Mouse (Mus musculus) liver, embryonic 14.5 days (tissue): ENCODE results near the gene Gse1. TPM values are rescaled to one million over a fixed set of nuclear protein-coding genes. Genes with fewer than 3 reads are reported as not detected.

Experiments used
- ATAC-seq: fragments of 200-750 bp; cut with Nextera tagmentation; 2 replicates; pipeline ENCODE4 v1.8.0; 2017; ENCODE audit warnings: moderate number of reproducible peaks, mild to moderate bottlenecking, moderate library complexity; ENCODE audit not compliant: insufficient read depth
- DNase-seq, 3 experiments: peaks; one replicate each; pipeline ENCODE4 v3.0.0-alpha.2; 2012 to 2013; ENCODE audit warnings: low read depth in 3 of 3, low spot score in 3 of 3
- H3K27ac ChIP-seq: fragments of 300-500 bp; sonication (generic); 2 replicates; pipeline ENCODE4 v1.5.1; 2014; ENCODE audit warnings: moderate library complexity, mild to moderate bottlenecking, control low read depth, inconsistent platforms
- H3K27me3 ChIP-seq: fragments of 300-500 bp; sonication (generic); 2 replicates; pipeline ENCODE4 v1.6.1; 2014; ENCODE audit warnings: mild to moderate bottlenecking, low read length, moderate library complexity; ENCODE audit not compliant: control insufficient read depth, insufficient read depth
- H3K36me3 ChIP-seq: fragments of 300-500 bp; sonication (generic); replicated peaks from 2 replicates; pipeline ENCODE4 v1.6.1; 2014; ENCODE audit warnings: low read depth; ENCODE audit not compliant: control insufficient read depth, insufficient read depth
- H3K4me1 ChIP-seq, 2 experiments: fragments of 200-500 bp in 1 of 2; fragments of 300-500 bp in 1 of 2; sonication (generic) in 1 of 2; replicated peaks; 2 replicates each; pipeline ENCODE4 v1.6.1; 2012 to 2014; ENCODE audit warnings: antibody characterized with exemption in 1 of 2, inconsistent platforms in 1 of 2, low read length in 1 of 2; ENCODE audit not compliant: control insufficient read depth in 2 of 2, insufficient read depth in 2 of 2
- H3K4me2 ChIP-seq: fragments of 300-500 bp; sonication (generic); 2 replicates; pipeline ENCODE4 v1.6.1; 2014; ENCODE audit warnings: low read depth, mild to moderate bottlenecking, control low read depth, moderate library complexity
- H3K4me3 ChIP-seq, 2 experiments: fragments of 200-500 bp in 1 of 2; fragments of 300-500 bp in 1 of 2; sonication (generic) in 1 of 2; 2 replicates each; pipeline ENCODE4 v1.5.1; 2012 to 2014; ENCODE audit warnings: low read depth in 2 of 2, low read length in 2 of 2, mild to moderate bottlenecking in 2 of 2, control low read depth in 1 of 2, inconsistent platforms in 1 of 2, moderate library complexity in 1 of 2; ENCODE audit not compliant: insufficient read depth in 1 of 2
- H3K9ac ChIP-seq: fragments of 300-500 bp; sonication (generic); replicated peaks from 2 replicates; pipeline ENCODE4 v1.6.1; 2014; ENCODE audit warnings: mild to moderate bottlenecking, control low read depth, moderate library complexity
- H3K9me3 ChIP-seq: fragments of 300-500 bp; sonication (generic); 2 replicates; pipeline ENCODE4 v1.6.1; 2016; ENCODE audit warnings: low read length, mixed read lengths; ENCODE audit not compliant: control insufficient read depth
- CTCF ChIP-seq: IDR thresholded peaks from 2 replicates; pipeline ENCODE4 v1.5.1; 2016; ENCODE audit warnings: antibody characterized with exemption, low read depth, control low read depth
- EP300 ChIP-seq: IDR thresholded peaks from 2 replicates; pipeline ENCODE4 v1.6.1; 2016; ENCODE audit warnings: antibody characterized with exemption, low read depth
- WGBS: fragments of 180-500 bp; shearing (Covaris S2); extraction: QIAGEN DNeasy Blood & Tissue Kit; methylation state at CpG from one replicate; pipeline ENCODE4 v1.1.7; 2014; ENCODE audit not compliant: insufficient replicate concordance; 5-methylcytosine and 5-hydroxymethylcytosine counted together
- polyA plus RNA-seq, 2 experiments: library from polyadenylated mRNA; depleted of rRNA in 1 of 2; stranded (reverse) in 1 of 2; unstranded in 1 of 2; fragments of >200 nt; fragmentation: Nextera tagmentation in 1 of 2; extraction: Ambion mirVana in 1 of 2; gene quantifications; 2 replicates each; pipeline versions ENCODE4 v1.2.1 to v1.2.3; 2012 to 2014

Gene Gse1
- polyA plus RNA-seq, 2 experiments, result 11.4 to 14.9 TPM

DNA sequence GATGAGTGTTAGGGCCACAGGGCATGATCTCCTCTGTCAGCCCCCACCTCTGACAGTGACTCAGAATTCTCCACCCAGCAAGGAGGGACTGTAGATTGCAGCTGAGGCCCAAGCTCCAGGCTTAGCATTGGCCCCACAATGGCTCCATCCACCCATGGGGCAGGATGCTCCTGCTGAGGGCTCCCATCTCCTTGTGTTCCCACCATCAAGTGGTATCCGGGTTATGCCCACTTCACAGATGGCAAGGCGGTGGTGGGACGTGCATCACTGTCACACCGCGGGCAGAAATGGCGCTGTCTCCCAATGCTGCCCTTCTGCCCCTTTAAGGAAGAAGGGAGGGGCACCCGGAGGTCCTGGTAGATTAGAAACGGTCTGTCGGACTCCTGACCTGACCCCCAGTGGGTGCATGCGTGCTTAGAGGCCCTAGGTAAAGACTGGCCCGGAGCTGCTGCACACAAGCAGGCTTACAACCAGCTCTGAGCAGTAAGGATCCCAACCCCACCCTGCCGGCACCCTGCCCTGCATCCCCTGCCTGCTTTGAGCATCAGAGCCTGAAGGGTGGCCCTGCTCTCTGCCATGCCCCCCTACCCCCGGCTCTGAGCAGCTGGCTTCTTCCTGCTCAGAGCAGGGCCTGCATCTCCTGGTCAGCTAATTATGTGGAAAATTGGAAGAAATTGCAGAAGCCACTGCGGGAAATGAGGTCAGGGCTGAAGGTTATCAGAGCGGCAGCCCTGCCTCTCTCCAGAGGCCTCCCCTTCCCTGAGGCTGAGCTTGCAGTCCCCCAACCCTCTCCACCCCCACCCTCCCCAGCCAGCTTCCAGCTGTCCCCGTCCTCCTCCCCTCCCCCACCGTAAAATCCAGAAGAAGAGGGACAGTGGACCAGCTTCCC, 67.0 kb downstream of the Gse1 start:
- Histone ChIP-seq H3K9me3 (no peaks in the 10 kb centered on the region), H3K9ac (peak overlapping the region; percentile 89), H3K27ac (peak overlapping the region; percentile 98), H3K4me1 (peaks cover 42 to 60% of the 10 kb centered on the region in 2 experiments), H3K36me3 (no peaks in the 10 kb centered on the region), H3K27me3 (no peaks in the 10 kb centered on the region), H3K4me2 (peak overlapping the region; percentile 97), H3K4me3 (peak overlapping the region; percentile 3 to 44)
- DNase-seq, result peak in 2 of 3 experiments; percentile 49 to 54
- ATAC-seq, result peak; percentile 59
- WGBS, result 23% methylated on average over 16 of the region's 17 CpGs
- TF ChIP-seq CTCF, result no peak
- peak; percentile 48 for TF ChIP-seq EP300

- ATAC-seq (no peak), DNase-seq (no peak)
- H3K4me2 ChIP-seq, result no peak overlapping the region
- H3K4me3 ChIP-seq, result no peak overlapping the region
- H3K9me3 ChIP-seq, result no peaks in the 10 kb centered on the region
- TF ChIP-seq CTCF (no peak), EP300 (no peak)
- H3K4me1 ChIP-seq, result peaks cover 39 to 52% of the 10 kb centered on the region in 2 experiments
- no peak overlapping the region for H3K9ac ChIP-seq
- no peak overlapping the region for H3K27ac ChIP-seq
- WGBS, result 75% methylated on average over 5 of the region's 5 CpGs
- no peaks in the 10 kb centered on the region for H3K36me3 ChIP-seq
- no peaks in the 10 kb centered on the region for H3K27me3 ChIP-seq
Observed at GRCm38 (mm10) chr8:120297000-120297399, 68.7 kb downstream of the Gse1 start.

DNA sequence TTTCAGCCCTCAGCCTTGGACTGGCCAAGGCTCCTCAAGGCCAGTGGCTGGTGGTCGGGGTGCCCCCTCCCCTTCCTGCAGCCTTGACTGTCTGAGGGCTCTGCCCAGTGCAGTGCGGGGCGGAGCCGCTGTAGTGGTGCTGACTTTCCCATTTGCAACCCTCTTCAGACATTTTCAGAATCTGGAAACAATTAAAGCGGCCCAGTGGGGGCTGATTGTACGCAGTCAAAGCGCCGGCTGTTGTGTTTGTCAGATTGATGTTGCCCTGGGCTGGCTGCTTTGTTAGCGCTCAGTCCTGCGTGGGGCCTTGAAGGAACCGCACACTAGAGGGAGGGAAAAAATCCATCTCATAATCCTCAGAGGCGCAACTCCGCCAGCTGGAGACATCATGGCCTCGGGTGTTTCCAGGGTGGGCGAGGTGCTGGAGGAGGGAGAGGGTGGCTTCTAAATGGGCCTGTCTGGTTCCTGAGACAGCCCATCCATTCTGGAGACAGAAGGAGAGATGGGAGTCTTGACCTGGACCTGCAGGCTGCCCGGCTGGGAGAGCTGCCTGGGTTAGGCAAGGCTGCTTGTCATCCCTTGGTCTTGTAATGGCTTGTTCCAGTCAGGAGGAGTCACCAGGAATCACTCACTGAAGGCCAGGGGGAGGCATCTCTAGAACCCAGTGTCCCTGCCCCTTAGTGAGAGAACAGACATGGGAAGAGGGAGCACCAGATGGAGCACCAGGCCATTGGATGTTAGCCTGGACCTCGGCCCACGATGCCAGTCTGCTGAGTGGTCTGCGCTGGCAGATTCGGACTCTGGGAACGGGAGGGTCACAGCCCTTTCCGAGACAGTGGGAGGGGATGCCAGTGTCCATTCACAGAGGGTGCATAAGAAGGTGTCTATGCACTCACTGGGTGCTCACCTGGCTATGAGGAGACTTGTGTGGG, 70.6 kb downstream of the Gse1 start:
- DNase-seq (no peak), ATAC-seq (no peak)
- Histone ChIP-seq H3K9me3 (no peaks in the 10 kb centered on the region), H3K36me3 (no peaks in the 10 kb centered on the region), H3K4me2 (no peak overlapping the region), H3K4me3 (no peak overlapping the region), H3K27ac (no peak overlapping the region), H3K27me3 (no peaks in the 10 kb centered on the region), H3K9ac (no peak overlapping the region), H3K4me1 (peaks cover 32 to 36% of the 10 kb centered on the region in 2 experiments)
- TF ChIP-seq EP300, result no peak
- TF ChIP-seq CTCF, result no peak
- 80% methylated on average over 22 of the region's 22 CpGs for WGBS

DNA sequence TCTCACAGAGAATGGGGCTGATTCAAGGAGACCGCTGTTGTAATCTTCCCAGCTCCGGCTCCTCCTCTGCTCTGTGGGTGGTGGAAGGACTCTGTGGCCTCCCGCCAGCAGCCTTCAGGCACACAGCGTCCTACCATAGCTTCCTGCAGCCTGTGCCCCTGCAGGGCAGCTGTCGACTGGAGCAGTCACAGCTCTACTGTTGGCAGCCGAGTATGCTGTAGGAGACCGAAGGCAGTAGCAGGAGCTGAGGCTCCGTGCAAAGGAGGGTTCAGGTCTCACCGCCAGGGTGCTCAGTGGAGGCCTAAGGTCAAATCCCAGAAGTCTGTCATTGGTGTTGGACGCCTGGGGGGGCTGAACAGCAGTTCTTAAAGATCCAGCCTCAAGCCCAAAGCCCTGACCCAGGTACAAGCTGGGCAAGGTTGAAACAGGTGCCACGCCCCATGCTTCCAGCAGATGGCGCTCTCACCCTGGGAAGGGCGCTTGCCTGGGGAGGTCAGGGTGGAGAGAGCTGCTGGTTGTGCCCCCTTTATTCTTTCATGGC, 72.4 kb downstream of the Gse1 start:
- TF ChIP-seq EP300 (no peak), CTCF (peak; percentile 100)
- DNase-seq (no peak), ATAC-seq (peak; percentile 73)
- no peaks in the 10 kb centered on the region for H3K9me3 ChIP-seq
- H3K36me3 ChIP-seq, result no peaks in the 10 kb centered on the region
- peaks cover 14 to 19% of the 10 kb centered on the region in 2 experiments for H3K4me1 ChIP-seq
- H3K27ac ChIP-seq, result no peak overlapping the region
- H3K27me3 ChIP-seq, result no peaks in the 10 kb centered on the region
- peak overlapping the region; percentile 19 for H3K9ac ChIP-seq
- 10% methylated on average over 13 of the region's 13 CpGs for WGBS
- H3K4me2 ChIP-seq, result peak overlapping the region; percentile 37
- H3K4me3 ChIP-seq, result no peak overlapping the region
